Comparison of ENCODE assay signal across 9 mouse cellular contexts in genomic region chr16:50069033-50069432, GRCm38 (mm10).
DNase-seq lines count a peak whose midpoint lies in the region; ATAC-seq and TF ChIP-seq lines count a peak whose summit lies in the region.
"Had no signal": no experiment of that assay in that cellular context is flagged by ENCODE, and none has a peak within 500 bp of the region (broad histone marks: within the 10 kb centered on the region; RNA-seq: fewer than 3 reads in every experiment).

No protein-coding gene starts in this region.

- no peak overlapping the region for H3K4me3 ChIP-seq in lung, embryonic 15.5 days
- no peak overlapping the region for H3K4me3 ChIP-seq in gastrocnemius, adult 2 months
- H3K4me3 ChIP-seq: embryonic facial prominence, embryonic 13.5 days; midbrain, embryonic 12.5 days had no signal

- WGBS in lung, embryonic 15.5 days = 54% methylated on average over 4 of the region's 4 CpGs

- H3K4me1 ChIP-seq in lung, embryonic 15.5 days = no peaks in the 10 kb centered on the region
- H3K4me1 ChIP-seq: embryonic facial prominence, embryonic 13.5 days had no signal

- intact Hi-C loops in gastrocnemius, adult 2 months (cut with DNase I) = no loop called here

- H3K4me2 ChIP-seq in lung, embryonic 15.5 days = no peak overlapping the region
- H3K4me2 ChIP-seq: embryonic facial prominence, embryonic 13.5 days; midbrain, embryonic 12.5 days had no signal

- DNase-seq in 416B (ENCODE audit: low read depth) = peak; percentile 91
- peak; percentile 73 for DNase-seq in induced T-regulatory cell, adult 2 months (ENCODE audit: low read depth)
- DNase-seq in thymus, postnatal 4 days = peak; percentile 73
- DNase-seq in gastrocnemius, adult 2 months = no peak
- no peak for DNase-seq in layer of hippocampus, postnatal 14 days (ENCODE audit: low spot score in 2 of 2)

- H3K27ac ChIP-seq in lung, embryonic 15.5 days = no peak overlapping the region
- H3K27ac ChIP-seq in gastrocnemius, adult 2 months = no peak overlapping the region
- H3K27ac ChIP-seq: embryonic facial prominence, embryonic 13.5 days; midbrain, embryonic 12.5 days had no signal

- no peak overlapping the region for H3K9ac ChIP-seq in lung, embryonic 15.5 days
- H3K9ac ChIP-seq: embryonic facial prominence, embryonic 13.5 days; midbrain, embryonic 12.5 days had no signal

- H3K27me3 ChIP-seq in lung, embryonic 15.5 days = no peaks in the 10 kb centered on the region
- H3K27me3 ChIP-seq: embryonic facial prominence, embryonic 13.5 days; midbrain, embryonic 12.5 days had no signal

- no peaks in the 10 kb centered on the region for H3K36me3 ChIP-seq in lung, embryonic 15.5 days
- H3K36me3 ChIP-seq: embryonic facial prominence, embryonic 13.5 days; midbrain, embryonic 12.5 days had no signal

- no peak for TF ChIP-seq CTCF in gastrocnemius, adult 2 months (IDR thresholded peaks at IDR 0.05)

- no peaks in the 10 kb centered on the region for H3K9me3 ChIP-seq in lung, embryonic 15.5 days
- H3K9me3 ChIP-seq: embryonic facial prominence, embryonic 13.5 days; midbrain, embryonic 12.5 days had no signal

- peak; percentile 86 for ATAC-seq in CD4-positive, CD25-positive, alpha-beta regulatory T cell, adult 4 months
- ATAC-seq in lung, embryonic 15.5 days (ENCODE audit: borderline replicate concordance, extremely low read depth, low FRiP score, low TSS enrichment) = peak; percentile 65; the same call in 1 of the 2 replicates

Comparison
In these comparisons a context has a peak if more than half of its experiments do, and no peak if none do; other contexts are left out.
1. DNase-seq: peak in 416B (single experiment), induced T-regulatory cell, adult 2 months (single experiment) and thymus, postnatal 4 days (single experiment); none in gastrocnemius, adult 2 months (single experiment) and layer of hippocampus, postnatal 14 days (0 of 2).